Mouse (Mus musculus) telencephalon, adult 2 months (tissue): ENCODE results near the gene Gm6525.

Experiments used
- DNase-seq: peaks from one replicate; pipeline ENCODE4 v3.0.0-alpha.2; 2011; ENCODE audit warnings: low read depth, low spot score

The Gm6525 gene

GRCm38 (mm10) chr3:84173581-84174154, at the start of gene Gm6525:
Gene Gm6525 (plus strand): TSS chr3:84174104.
- DNase-seq, result no peak

GRCm38 (mm10) chr3:84125704-84126289, 48.1 kb upstream of the Gm6525 start:
- no peak for DNase-seq

GRCm38 (mm10) chr3:84126721-84127120, 47.2 kb upstream of the Gm6525 start:
- no peak for DNase-seq

GRCm38 (mm10) chr3:84127431-84127830, 46.5 kb upstream of the Gm6525 start:
- DNase-seq, result peak; percentile 32

- DNase-seq, result no peak
Observed at GRCm38 (mm10) chr3:84128871-84129870, 44.7 kb upstream of the Gm6525 start.

- DNase-seq, result no peak
Observed at GRCm38 (mm10) chr3:84130776-84131175, 43.1 kb upstream of the Gm6525 start.

- DNase-seq, result no peak
Observed at GRCm38 (mm10) chr3:84131369-84131768, 42.5 kb upstream of the Gm6525 start.

GRCm38 (mm10) chr3:84135387-84135786, 38.5 kb upstream of the Gm6525 start:
- DNase-seq, result no peak

GRCm38 (mm10) chr3:84135933-84136332, 38.0 kb upstream of the Gm6525 start:
- no peak for DNase-seq

- DNase-seq, result no peak
Observed at GRCm38 (mm10) chr3:84136509-84136908, 37.4 kb upstream of the Gm6525 start.

- DNase-seq, result no peak
Observed at GRCm38 (mm10) chr3:84140947-84141346, 33.0 kb upstream of the Gm6525 start.

- no peak for DNase-seq
Observed at GRCm38 (mm10) chr3:84149831-84150230, 24.1 kb upstream of the Gm6525 start.

- DNase-seq, result no peak
Observed at GRCm38 (mm10) chr3:84154721-84155141, 19.2 kb upstream of the Gm6525 start.

GRCm38 (mm10) chr3:84155146-84155545, 18.8 kb upstream of the Gm6525 start:
- DNase-seq, result no peak

- DNase-seq, result peak; percentile 86
Observed at GRCm38 (mm10) chr3:84155558-84156006, 18.3 kb upstream of the Gm6525 start, which contains the start of gene Mnd1. Gene Mnd1 (minus strand): TSS chr3:84155786.

GRCm38 (mm10) chr3:84156105-84156504, 17.8 kb upstream of the Gm6525 start:
- DNase-seq, result no peak

- DNase-seq, result no peak
Observed at GRCm38 (mm10) chr3:84157011-84157410, 16.9 kb upstream of the Gm6525 start.

GRCm38 (mm10) chr3:84157559-84158350, 16.1 kb upstream of the Gm6525 start:
- no peak for DNase-seq

- no peak for DNase-seq
Observed at GRCm38 (mm10) chr3:84165391-84165790, 8.5 kb upstream of the Gm6525 start.

GRCm38 (mm10) chr3:84166073-84166472, 7.8 kb upstream of the Gm6525 start:
- DNase-seq, result no peak

GRCm38 (mm10) chr3:84168943-84169342, 5.0 kb upstream of the Gm6525 start:
- DNase-seq, result no peak
